Mouse (Mus musculus) G1E (cell line): ENCODE results near the gene Magi2.

ENCODE experiments used
- CTCF ChIP-seq: IDR thresholded peaks from 2 replicates; pipeline ENCODE4 v1.5.1; 2012; ENCODE audit warnings: low read depth, low read length, inconsistent platforms, mixed read lengths
- GATA1 ChIP-seq: IDR thresholded peaks from 2 replicates; pipeline ENCODE4 v1.6.1; 2012; ENCODE audit warnings: borderline replicate concordance, low read length, inconsistent platforms, mixed read lengths
- POLR2AphosphoS5 ChIP-seq: IDR thresholded peaks from 2 replicates; pipeline ENCODE4 v1.6.1; 2012; ENCODE audit warnings: low read depth, low read length, inconsistent platforms; ENCODE audit not compliant: insufficient replicate concordance

GRCm38 (mm10) chr5:20068496-20068895 is 841.7 kb downstream of the Magi2 start:
- TF ChIP-seq POLR2AphosphoS5: no peak
- no peak for TF ChIP-seq CTCF
- no peak for TF ChIP-seq GATA1
